Mouse (Mus musculus): ENCODE measurements around the gene Trnau1ap. TPM values are rescaled to one million over a fixed set of nuclear protein-coding genes. Genes with fewer than 3 reads are reported as not detected.

Trnau1ap gene
- polyA plus RNA-seq, 1 experiment from 2014 or later = 71.2 TPM

DNA sequence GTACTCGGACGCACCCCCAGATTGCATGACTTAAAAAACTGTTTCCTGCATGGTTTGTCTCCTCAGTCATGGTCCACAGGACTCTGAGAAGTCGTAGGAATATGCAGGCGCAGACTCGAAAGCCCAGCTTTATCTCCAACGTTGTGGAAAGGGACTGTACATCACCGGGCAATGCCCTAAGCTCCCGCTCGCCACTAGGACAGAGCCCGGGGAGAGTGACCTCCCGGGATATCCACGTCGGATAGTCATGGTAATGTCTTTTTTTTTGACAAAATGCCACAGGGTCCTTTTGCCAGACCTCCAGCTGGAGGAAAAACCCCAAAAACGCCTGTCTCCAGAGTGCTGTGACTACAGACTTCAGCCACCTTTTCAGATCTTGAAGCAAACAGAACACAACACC lies 23.4 kb upstream of the Trnau1ap start:
- under 1% methylated on average over 14 of the region's 14 CpGs for WGBS
- Histone ChIP-seq H3K9ac (peak overlapping the region; percentile 83), H3K9me3 (no peaks in the 10 kb centered on the region), H3K4me1 (peaks cover 17% of the 10 kb centered on the region), H3K36me3 (replicated peaks) (peaks cover 11% of the 10 kb centered on the region; the same call in 1 of the 2 replicates), H3K27ac (no peak overlapping the region; the same call in 1 of the 2 replicates), H3K27me3 (replicated peaks) (no peaks in the 10 kb centered on the region), H3K4me2 (peak overlapping the region; percentile 88), H3K4me3 (peak overlapping the region; percentile 80)
- 0 out of 2 replicates have a peak, but pooled peaks have one; percentile 19 for ATAC-seq (replicated peaks)

DNA sequence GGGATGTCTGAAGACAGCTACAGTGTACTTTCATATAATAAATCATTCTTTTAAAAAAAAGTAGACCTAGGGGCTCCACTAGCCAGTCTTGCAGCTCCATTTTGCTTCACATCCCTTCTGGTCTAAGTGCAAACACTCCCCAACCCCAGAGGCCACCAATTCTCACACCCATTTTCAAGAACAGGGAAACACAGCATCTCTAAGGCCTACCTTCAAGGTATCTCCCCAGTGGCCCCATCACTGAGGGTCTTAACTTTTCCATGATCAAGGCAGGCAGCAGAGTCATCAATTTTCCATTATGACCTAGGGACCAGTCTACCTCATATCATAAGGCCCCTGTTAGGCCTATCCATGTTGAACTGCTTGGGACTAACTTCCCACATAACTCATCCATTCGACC lies 22.1 kb upstream of the Trnau1ap start:
- H3K9ac ChIP-seq = no peak overlapping the region
- peaks cover 17% of the 10 kb centered on the region for H3K4me1 ChIP-seq
- no peaks in the 10 kb centered on the region for H3K9me3 ChIP-seq
- H3K36me3 ChIP-seq (replicated peaks) = peaks cover 3% of the 10 kb centered on the region; the same call in 1 of the 2 replicates
- no peak overlapping the region for H3K27ac ChIP-seq
- ATAC-seq (replicated peaks) = no peak
- H3K4me3 ChIP-seq = no peak overlapping the region
- H3K4me2 ChIP-seq = no peak overlapping the region
- no peaks in the 10 kb centered on the region for H3K27me3 ChIP-seq (replicated peaks)
- WGBS = 33% methylated on average over 1 of the region's 1 CpGs

DNA sequence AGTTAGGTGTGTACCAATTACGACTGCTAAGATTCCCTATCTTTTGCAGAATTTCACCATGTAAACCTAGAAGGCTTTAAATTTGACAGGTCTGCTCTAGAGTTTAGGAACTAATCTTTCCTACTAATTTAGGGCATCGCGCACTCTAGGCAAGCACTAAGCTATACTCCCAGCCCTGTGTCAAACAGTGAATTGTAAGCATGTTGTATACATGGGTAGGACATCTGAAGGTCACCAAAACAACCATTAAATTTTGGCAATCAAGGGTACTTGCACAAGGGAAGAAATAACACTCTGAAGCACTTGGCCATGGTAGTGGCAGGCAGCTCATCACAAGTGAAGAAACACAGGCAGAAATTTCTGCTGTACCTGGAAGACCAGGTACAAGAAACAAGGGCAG lies 21.5 kb upstream of the Trnau1ap start:
- Histone ChIP-seq H3K4me2 (no peak overlapping the region), H3K27ac (no peak overlapping the region), H3K27me3 (replicated peaks) (no peaks in the 10 kb centered on the region), H3K4me1 (peaks cover 17% of the 10 kb centered on the region), H3K9ac (no peak overlapping the region), H3K36me3 (replicated peaks) (peaks cover 3% of the 10 kb centered on the region; the same call in 1 of the 2 replicates), H3K4me3 (no peak overlapping the region), H3K9me3 (no peaks in the 10 kb centered on the region)
- WGBS = 72% methylated on average over 3 of the region's 3 CpGs
- ATAC-seq (replicated peaks) = no peak

DNA sequence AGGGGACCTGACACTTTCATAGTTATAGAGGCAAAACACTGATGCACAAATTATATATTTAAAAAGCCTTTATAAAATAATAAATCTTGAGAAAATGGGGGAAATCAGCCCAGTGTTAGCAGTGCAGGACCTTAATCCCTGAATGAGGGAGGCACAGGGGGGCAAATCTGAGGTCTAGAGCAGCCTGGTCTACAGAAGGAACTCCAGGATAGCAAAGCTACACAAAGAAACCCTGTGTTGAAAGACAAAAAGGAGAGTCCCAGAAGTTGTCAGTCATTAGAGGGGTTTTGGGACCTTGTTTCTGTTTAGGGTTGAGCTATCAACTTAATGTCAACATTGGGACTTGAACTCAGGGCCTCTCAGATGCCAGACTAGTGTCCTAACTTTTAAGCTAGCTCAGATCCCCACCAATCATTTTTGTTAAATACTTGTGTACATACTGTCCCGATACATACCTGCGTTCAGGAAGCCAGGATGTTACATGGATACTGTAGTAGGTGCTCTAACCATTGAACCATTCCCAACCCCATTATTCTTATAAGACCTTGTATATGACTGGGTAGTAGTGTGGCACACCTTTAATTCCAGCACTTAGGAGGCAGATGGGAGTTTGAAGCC lies 20.9 kb upstream of the Trnau1ap start:
- H3K36me3 ChIP-seq (replicated peaks) = peaks cover 3% of the 10 kb centered on the region; the same call in 1 of the 2 replicates
- no peak overlapping the region for H3K4me2 ChIP-seq
- H3K4me3 ChIP-seq = no peak overlapping the region
- no peak overlapping the region for H3K9ac ChIP-seq
- no peaks in the 10 kb centered on the region for H3K27me3 ChIP-seq (replicated peaks)
- WGBS = 43% methylated on average over 2 of the region's 2 CpGs
- peaks cover 17% of the 10 kb centered on the region for H3K4me1 ChIP-seq
- H3K9me3 ChIP-seq = no peaks in the 10 kb centered on the region
- ATAC-seq (replicated peaks) = no peak
- no peak overlapping the region for H3K27ac ChIP-seq

DNA sequence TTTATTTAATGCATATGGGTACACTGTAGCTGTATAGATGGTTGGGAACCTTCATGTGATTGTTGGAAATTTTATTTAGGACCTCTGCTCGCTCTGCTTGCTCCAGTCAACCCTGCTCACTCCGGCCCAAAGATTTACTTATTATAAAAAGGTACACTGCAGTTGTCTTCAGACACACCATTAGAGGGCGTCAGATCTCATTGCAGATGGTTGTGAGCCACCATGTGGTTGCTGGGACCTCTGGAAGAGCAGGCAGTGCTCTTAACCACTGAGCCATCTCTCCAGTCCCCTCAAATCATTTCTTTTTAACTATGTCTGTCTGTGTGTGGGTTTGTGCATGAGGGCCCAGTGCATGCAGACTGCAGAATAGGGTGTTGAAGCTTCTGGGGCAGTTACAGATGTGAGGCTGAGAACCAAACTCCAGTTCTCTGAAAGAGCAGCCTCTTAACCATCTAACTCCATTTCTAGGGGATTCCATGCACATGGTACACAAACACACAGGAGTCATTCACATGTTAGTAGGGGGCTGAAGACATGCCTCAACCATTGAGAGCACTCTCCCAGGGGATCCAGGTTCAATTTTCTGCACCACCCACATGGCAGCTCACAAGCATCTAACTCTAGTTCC lies 20.3 kb upstream of the Trnau1ap start:
- H3K27me3 ChIP-seq (replicated peaks) = no peaks in the 10 kb centered on the region
- no peak overlapping the region for H3K9ac ChIP-seq
- no peak overlapping the region for H3K4me3 ChIP-seq
- WGBS = 67% methylated on average over 3 of the region's 3 CpGs
- no peak for ATAC-seq (replicated peaks)
- H3K9me3 ChIP-seq = no peaks in the 10 kb centered on the region
- H3K4me2 ChIP-seq = no peak overlapping the region
- H3K36me3 ChIP-seq (replicated peaks) = peaks cover 3% of the 10 kb centered on the region; the same call in 1 of the 2 replicates
- H3K27ac ChIP-seq = no peak overlapping the region
- peaks cover 22% of the 10 kb centered on the region for H3K4me1 ChIP-seq

DNA sequence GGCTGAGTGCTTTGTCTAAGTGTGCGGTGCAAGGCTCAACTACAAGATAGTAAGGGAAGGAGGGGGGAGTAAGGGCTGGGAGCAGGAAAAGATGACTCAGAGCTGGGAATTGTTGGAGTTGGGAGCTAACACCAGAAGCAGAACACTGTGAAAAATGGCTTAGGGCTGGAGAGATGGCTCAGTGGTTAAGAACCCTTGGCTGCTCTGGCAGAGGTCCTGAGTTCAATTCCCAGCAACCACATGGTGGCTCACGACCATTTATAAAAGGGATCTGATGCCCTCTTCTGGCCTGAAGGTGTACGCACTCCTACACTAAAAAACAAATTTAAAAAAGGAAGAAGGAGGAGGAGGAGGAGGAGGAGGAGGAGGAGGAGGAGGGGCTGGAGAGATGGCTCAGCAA lies 17.3 kb upstream of the Trnau1ap start:
- H3K9ac ChIP-seq = no peak overlapping the region
- no peak for ATAC-seq (replicated peaks)
- peaks cover 18% of the 10 kb centered on the region for H3K4me1 ChIP-seq
- no peak overlapping the region for H3K4me3 ChIP-seq
- H3K36me3 ChIP-seq (replicated peaks) = peaks cover 3% of the 10 kb centered on the region; the same call in 1 of the 2 replicates
- no peaks in the 10 kb centered on the region for H3K27me3 ChIP-seq (replicated peaks)
- 51% methylated on average over 3 of the region's 3 CpGs for WGBS
- H3K27ac ChIP-seq = no peak overlapping the region
- H3K4me2 ChIP-seq = no peak overlapping the region
- no peaks in the 10 kb centered on the region for H3K9me3 ChIP-seq

DNA sequence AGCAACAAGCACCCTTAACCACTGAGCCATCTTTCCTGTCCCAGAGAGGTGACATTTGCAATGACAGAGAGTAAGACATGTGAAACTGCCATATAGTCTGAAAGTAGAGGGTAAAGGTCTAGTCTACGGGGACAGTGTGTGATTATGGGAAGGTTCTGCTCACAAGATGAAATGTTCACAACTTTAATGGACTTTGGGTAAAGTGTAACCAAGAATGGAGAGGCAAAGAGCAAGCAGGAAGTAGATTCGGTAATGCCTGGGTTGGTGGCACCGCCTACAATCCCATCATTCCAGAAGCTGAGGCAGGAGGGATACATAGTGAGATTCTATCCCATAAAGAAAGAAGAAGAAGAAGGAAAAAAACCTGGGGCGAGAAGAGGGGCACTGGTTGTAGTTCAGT lies 16.9 kb upstream of the Trnau1ap start:
- H3K27ac ChIP-seq = no peak overlapping the region
- H3K4me2 ChIP-seq = no peak overlapping the region
- no peaks in the 10 kb centered on the region for H3K27me3 ChIP-seq (replicated peaks)
- peaks cover 3% of the 10 kb centered on the region; the same call in 1 of the 2 replicates for H3K36me3 ChIP-seq (replicated peaks)
- no peak overlapping the region for H3K4me3 ChIP-seq
- H3K4me1 ChIP-seq = peaks cover 15% of the 10 kb centered on the region
- 90% methylated on average over 4 of the region's 4 CpGs for WGBS
- no peaks in the 10 kb centered on the region for H3K9me3 ChIP-seq
- no peak overlapping the region for H3K9ac ChIP-seq
- no peak for ATAC-seq (replicated peaks)

DNA sequence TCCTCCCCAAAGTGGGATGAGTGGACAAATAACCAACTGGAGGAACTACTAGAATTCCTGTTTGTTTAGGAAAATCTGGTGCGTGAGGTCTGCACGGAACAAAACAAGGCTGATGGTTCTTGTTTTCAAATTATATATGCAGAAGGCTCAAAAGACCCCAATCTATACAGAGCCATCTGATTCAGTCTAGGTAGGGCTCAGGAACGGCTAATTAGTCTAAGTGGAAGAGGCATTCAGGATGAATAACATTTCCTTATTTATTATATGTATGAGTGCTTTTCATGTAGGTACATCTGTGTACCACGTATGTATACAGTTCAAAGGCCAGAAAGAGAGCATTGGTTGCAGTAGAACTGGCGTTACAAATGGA lies 16.5 kb upstream of the Trnau1ap start:
- Histone ChIP-seq H3K9me3 (no peaks in the 10 kb centered on the region), H3K36me3 (replicated peaks) (peaks cover 2% of the 10 kb centered on the region; the same call in 1 of the 2 replicates), H3K4me2 (peak overlapping the region; percentile 89; the same call in 1 of the 2 replicates), H3K4me3 (peak overlapping the region; percentile 83), H3K9ac (no peak overlapping the region), H3K27me3 (replicated peaks) (no peaks in the 10 kb centered on the region), H3K27ac (no peak overlapping the region), H3K4me1 (peaks cover 15% of the 10 kb centered on the region)
- peak; percentile 32; the same call in 1 of the 2 replicates for ATAC-seq (replicated peaks)
- 47% methylated on average over 5 of the region's 5 CpGs for WGBS

DNA sequence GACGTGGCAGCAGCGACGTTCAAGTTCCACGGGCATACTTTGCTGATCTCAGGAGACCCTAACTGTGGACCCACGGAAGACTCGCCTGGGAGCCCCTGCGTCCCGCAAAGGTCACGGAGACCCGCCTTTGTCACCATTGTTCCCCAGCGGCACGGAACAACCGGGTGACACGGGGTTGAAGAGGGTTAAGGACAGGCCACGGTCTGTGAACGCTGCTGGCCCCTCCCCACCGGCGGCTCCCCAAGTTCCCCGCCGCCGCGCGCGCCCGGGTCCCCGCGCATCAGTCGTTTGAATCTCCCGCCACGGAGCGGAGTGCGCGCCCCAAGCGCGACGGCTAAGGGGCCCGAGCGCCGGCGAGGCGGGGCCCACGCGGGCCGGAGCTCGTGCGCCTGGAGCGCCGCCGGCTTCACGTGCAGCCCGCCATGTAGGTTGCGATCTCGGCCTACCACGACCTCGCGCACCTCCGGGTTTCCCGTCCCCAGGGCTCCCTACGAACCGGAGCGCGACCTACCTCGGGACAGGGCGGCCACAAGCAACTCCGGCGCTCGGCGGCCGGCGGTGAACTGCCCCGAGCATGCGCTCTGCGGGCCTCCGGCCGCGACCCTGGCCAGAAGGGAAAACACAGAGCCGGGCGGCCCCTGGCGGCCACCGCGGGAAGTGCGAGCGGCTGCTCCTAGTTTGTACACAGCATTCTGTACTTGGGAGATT lies 16.0 kb upstream of the Trnau1ap start:
- peak overlapping the region; percentile 69 for H3K9ac ChIP-seq
- WGBS = under 1% methylated on average over 80 of the region's 83 CpGs
- H3K27ac ChIP-seq = peak overlapping the region; percentile 51; the same call in 1 of the 2 replicates
- no peaks in the 10 kb centered on the region for H3K9me3 ChIP-seq
- ATAC-seq (replicated peaks) = peak; percentile 91
- H3K4me3 ChIP-seq = peak overlapping the region; percentile 83
- no peaks in the 10 kb centered on the region for H3K27me3 ChIP-seq (replicated peaks)
- no peaks in the 10 kb centered on the region for H3K36me3 ChIP-seq (replicated peaks)
- peak overlapping the region; percentile 89 for H3K4me2 ChIP-seq
- H3K4me1 ChIP-seq = peaks cover 15% of the 10 kb centered on the region

DNA sequence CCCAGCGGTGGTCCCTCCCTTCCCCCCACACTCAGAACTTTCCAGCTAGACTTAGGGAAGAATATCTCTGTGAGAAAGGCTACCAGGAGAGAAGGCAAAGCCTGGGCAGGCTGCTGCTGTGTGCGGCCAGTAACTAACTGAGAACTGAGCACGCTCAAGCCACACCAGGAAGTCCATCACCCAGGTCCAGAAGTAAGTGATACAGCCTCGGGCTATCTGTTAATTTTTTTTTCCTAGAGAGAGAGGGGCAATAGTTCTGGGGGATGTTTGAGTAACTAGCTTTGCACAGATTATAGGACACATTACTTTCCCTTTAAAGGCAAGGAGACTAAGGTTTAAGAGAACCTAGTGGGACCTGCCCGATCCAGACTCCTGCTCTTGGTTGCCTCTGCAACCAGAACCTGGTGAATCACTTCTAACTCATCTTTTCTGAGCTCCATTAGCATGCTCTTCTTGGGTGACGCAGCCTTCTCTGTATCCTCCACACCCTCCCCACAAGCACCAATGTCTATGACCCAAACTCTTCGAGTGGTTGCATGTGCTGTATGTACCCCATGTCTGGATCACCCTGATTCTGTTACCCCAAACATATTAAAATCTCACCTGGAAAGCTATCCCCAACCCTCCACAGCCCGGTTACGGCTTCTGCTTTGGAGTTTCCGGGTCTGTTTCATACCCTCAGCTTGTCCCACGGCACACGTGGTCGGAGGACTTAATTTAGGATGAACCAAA lies 15.2 kb upstream of the Trnau1ap start:
- peak overlapping the region; percentile 69; the same call in 1 of the 2 replicates for H3K9ac ChIP-seq
- H3K4me3 ChIP-seq = peak overlapping the region; percentile 83
- ATAC-seq (replicated peaks) = 0 out of 2 replicates have a peak, but pooled peaks have one; percentile 22
- no peaks in the 10 kb centered on the region for H3K9me3 ChIP-seq
- H3K27me3 ChIP-seq (replicated peaks) = no peaks in the 10 kb centered on the region
- 6% methylated on average over 13 of the region's 13 CpGs for WGBS
- peak overlapping the region; percentile 89 for H3K4me2 ChIP-seq
- H3K4me1 ChIP-seq = peaks cover 15% of the 10 kb centered on the region
- no peak overlapping the region for H3K27ac ChIP-seq
- no peaks in the 10 kb centered on the region for H3K36me3 ChIP-seq (replicated peaks)

DNA sequence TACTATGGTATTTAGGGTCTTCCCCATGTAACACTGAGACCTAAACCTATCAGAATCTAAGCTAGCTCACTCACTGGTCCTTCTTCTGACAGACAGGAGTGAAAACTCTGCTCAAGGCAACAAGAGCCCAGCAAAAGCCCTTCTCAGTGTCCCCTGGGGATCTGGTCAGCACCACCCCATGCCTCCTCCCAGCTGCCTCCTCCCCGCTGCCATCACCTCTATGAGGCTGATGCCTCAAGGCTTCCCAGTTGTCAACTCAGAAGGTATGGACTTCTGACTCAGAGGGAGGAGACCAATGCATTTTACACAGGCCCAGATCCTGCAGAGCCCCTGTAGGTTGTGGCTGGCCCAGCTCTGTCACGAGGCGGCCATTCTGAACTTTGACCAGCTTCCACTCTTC lies 12.1 kb upstream of the Trnau1ap start:
- WGBS = 88% methylated on average over 3 of the region's 3 CpGs
- no peak for ATAC-seq (replicated peaks)
- no peak overlapping the region for H3K4me3 ChIP-seq
- no peaks in the 10 kb centered on the region for H3K27me3 ChIP-seq (replicated peaks)
- no peak overlapping the region for H3K4me2 ChIP-seq
- H3K9ac ChIP-seq = no peak overlapping the region
- no peaks in the 10 kb centered on the region for H3K9me3 ChIP-seq
- H3K27ac ChIP-seq = no peak overlapping the region
- H3K36me3 ChIP-seq (replicated peaks) = peaks cover 11% of the 10 kb centered on the region; the same call in 1 of the 2 replicates
- H3K4me1 ChIP-seq = peaks cover 15% of the 10 kb centered on the region

DNA sequence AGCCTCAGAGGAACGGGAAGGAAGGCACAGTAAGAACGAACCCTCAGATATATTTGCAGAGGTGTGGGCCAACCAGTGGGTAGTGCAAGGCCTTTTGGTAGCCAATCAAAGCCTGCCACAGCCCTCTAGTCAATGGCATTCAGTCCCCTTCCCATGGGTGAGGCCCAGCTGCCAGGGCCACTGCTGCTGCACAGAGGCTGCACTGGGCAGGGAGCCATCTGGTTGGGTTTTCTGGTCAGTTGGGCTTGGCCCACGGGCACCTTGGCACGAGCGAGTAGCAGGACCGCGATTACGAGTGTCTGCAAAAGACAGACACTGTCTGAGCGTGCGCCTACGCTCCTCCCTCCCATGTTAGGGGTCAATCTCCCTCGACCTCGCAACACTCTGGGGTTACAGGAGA lies 9.6 kb upstream of the Trnau1ap start:
- Histone ChIP-seq H3K36me3 (replicated peaks) (peaks cover 20% of the 10 kb centered on the region; the same call in 1 of the 2 replicates), H3K27ac (no peak overlapping the region), H3K9me3 (no peaks in the 10 kb centered on the region), H3K4me2 (no peak overlapping the region), H3K27me3 (replicated peaks) (no peaks in the 10 kb centered on the region), H3K4me1 (peaks cover 4% of the 10 kb centered on the region), H3K9ac (no peak overlapping the region), H3K4me3 (no peak overlapping the region)
- 93% methylated on average over 13 of the region's 13 CpGs for WGBS
- ATAC-seq (replicated peaks) = no peak

All from midbrain, embryonic 15.5 days (tissue).